Mouse (Mus musculus) C2C12 (cell line): ENCODE data around the gene Ing1.

ENCODE experiments used
- CEBPB ChIP-seq: IDR thresholded peaks from one replicate; pipeline ENCODE4 v1.6.1; 2011; ENCODE audit warnings: low read depth, mild to moderate bottlenecking, control low read depth, moderate library complexity
- CTCF ChIP-seq: IDR thresholded peaks from one replicate; pipeline ENCODE4 v1.5.1; 2011; ENCODE audit not compliant: control insufficient read depth, insufficient read depth, insufficient read length
- MYOG ChIP-seq: IDR thresholded peaks from one replicate; pipeline ENCODE4 v1.6.1; 2011; ENCODE audit not compliant: control insufficient read depth, insufficient read length; ENCODE audit errors: extremely low read depth
- USF1 ChIP-seq: IDR thresholded peaks from one replicate; pipeline ENCODE4 v1.6.1; 2011; ENCODE audit warnings: low read depth, mild to moderate bottlenecking, control low read depth, moderate library complexity

DNA sequence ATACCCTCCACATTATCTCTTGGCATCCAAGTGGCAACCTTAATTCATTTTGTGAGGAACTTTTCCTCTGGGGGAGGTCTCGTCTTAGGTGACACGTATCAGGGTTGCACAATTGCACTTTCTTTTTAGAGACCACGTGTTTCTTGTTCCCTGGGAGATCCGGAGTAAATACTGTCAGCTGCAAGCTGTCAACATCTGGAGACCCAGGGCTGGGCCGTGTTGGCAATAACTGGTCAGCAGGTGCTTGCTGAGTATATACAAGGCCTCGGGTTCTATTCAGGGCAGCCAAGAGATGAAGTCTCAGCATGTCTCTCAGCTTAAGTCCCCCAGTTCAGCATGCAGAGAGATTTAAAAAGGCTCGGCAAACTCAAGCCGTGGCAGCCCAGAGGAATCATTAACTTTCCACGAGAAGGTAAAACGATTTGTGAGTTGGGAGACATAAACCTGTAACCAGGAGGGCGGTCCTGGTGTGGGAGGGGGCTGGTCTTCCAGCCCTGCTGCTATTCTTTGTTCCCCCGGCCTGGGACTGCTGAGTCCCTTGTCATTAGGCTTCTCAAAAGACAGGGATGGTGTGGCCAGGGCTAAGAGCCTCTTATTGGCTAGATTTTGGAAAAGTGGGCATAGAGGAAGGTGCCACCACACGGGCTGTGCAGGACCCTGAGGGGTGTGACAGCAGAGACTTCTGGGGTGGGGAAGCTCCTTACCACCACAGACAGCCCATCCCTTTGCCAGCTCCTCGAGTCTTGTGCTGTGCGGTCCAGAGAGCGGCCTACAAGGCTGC, 20.4 kb downstream of the Ing1 start:
- no peak for TF ChIP-seq USF1
- TF ChIP-seq CTCF, result no peak
- no peak for TF ChIP-seq CEBPB
- no peak for TF ChIP-seq MYOG
